Mouse (Mus musculus) G1E (cell line): ENCODE data around the gene Srrm4. TPM values are rescaled to one million over a fixed set of nuclear protein-coding genes. Genes with fewer than 3 reads are reported as not detected.

Source experiments
- ATAC-seq: 2 replicates; pipeline ENCODE4 v1.8.0; 2016; ENCODE audit warnings: mild to moderate bottlenecking; ENCODE audit not compliant: insufficient number of reproducible peaks, poor library complexity, low FRiP score, severe bottlenecking; ENCODE audit errors: extremely low read depth
- DNase-seq: peaks from one replicate; pipeline ENCODE4 v3.0.0; 2012; ENCODE audit warnings: low spot score
- H3K27me3 ChIP-seq: 2 replicates; pipeline ENCODE4 v1.6.1; 2012; ENCODE audit warnings: mild to moderate bottlenecking, low read length, inconsistent platforms; ENCODE audit not compliant: insufficient read depth
- H3K36me3 ChIP-seq: replicated peaks from 2 replicates; pipeline ENCODE3; 2012; ENCODE audit warnings: mild to moderate bottlenecking, inconsistent platforms
- H3K4me1 ChIP-seq: 2 replicates; pipeline ENCODE4 v1.6.1; 2012; ENCODE audit warnings: low read depth, low read length, inconsistent platforms, mixed read lengths; ENCODE audit not compliant: insufficient read depth
- H3K4me3 ChIP-seq: 2 replicates; pipeline ENCODE4 v1.5.1; 2012; ENCODE audit warnings: low read depth, mild to moderate bottlenecking, inconsistent platforms, low read length, moderate library complexity, mixed read lengths
- H3K9me3 ChIP-seq: replicated peaks from 2 replicates; pipeline ENCODE4 v1.6.1; 2012; ENCODE audit warnings: inconsistent platforms
- CTCF ChIP-seq: IDR thresholded peaks from 2 replicates; pipeline ENCODE4 v1.5.1; 2012; ENCODE audit warnings: low read depth, low read length, inconsistent platforms, mixed read lengths
- GATA1 ChIP-seq: IDR thresholded peaks from 2 replicates; pipeline ENCODE4 v1.6.1; 2012; ENCODE audit warnings: borderline replicate concordance, low read length, inconsistent platforms, mixed read lengths
- GATA2 ChIP-seq: IDR thresholded peaks from 2 replicates; pipeline ENCODE4 v1.6.1; 2012; ENCODE audit warnings: low read depth, low read length, inconsistent platforms, borderline replicate concordance
- POLR2AphosphoS5 ChIP-seq: IDR thresholded peaks from 2 replicates; pipeline ENCODE4 v1.6.1; 2012; ENCODE audit warnings: low read depth, low read length, inconsistent platforms; ENCODE audit not compliant: insufficient replicate concordance
- TAL1 ChIP-seq: conservative IDR thresholded peaks from 2 replicates; pipeline ENCODE4 v1.6.1; 2012; ENCODE audit warnings: low read depth, low read length, inconsistent platforms, mixed read lengths
- polyA plus RNA-seq: library from polyadenylated mRNA; stranded (reverse); fragments of >175 nt; gene quantifications from 2 replicates; pipeline ENCODE4 v1.2.3, GENCODE M21; 2012
- total RNA-seq, 2 experiments: library from RNA; stranded (forward) in 1 of 2; stranded (reverse) in 1 of 2; fragments of 200-1000 nt in 1 of 2; fragments of >200 nt in 1 of 2; fragmentation: Nextera tagmentation in 1 of 2; gene quantifications; 2 replicates each; pipeline ENCODE4 v1.2.3; 2014 to 2017

Srrm4 gene
- total and polyA plus RNA-seq, 3 experiments: 0.11 TPM; not detected in 2

- Histone ChIP-seq H3K9me3 (peaks cover 89% of the 10 kb centered on the region), H3K36me3 (no peaks in the 10 kb centered on the region), H3K4me1 (no peaks in the 10 kb centered on the region), H3K27me3 (no peaks in the 10 kb centered on the region), H3K4me3 (no peak overlapping the region)
- ATAC-seq (no peak; the same call in 1 of the 2 replicates), DNase-seq (no peak)
- TF ChIP-seq CTCF: no peak
- TF ChIP-seq GATA1: no peak
- TF ChIP-seq POLR2AphosphoS5: no peak
- no peak for TF ChIP-seq GATA2
- TF ChIP-seq TAL1: no peak
Measured at GRCm38 (mm10) chr5:116498880-116499640, 92.6 kb downstream of the Srrm4 start.

GRCm38 (mm10) chr5:116497866-116498265 lies 93.8 kb downstream of the Srrm4 start:
- Histone ChIP-seq H3K4me1 (no peaks in the 10 kb centered on the region), H3K4me3 (no peak overlapping the region), H3K9me3 (peaks cover 95% of the 10 kb centered on the region), H3K36me3 (no peaks in the 10 kb centered on the region), H3K27me3 (no peaks in the 10 kb centered on the region)
- no peak for ATAC-seq
- DNase-seq: no peak
- no peak for TF ChIP-seq GATA2
- TF ChIP-seq GATA1: no peak
- TF ChIP-seq POLR2AphosphoS5: no peak

GRCm38 (mm10) chr5:116497205-116497604 lies 94.4 kb downstream of the Srrm4 start:
- H3K4me1 ChIP-seq: no peaks in the 10 kb centered on the region
- DNase-seq: no peak
- no peak for ATAC-seq
- H3K9me3 ChIP-seq: peaks cover 96% of the 10 kb centered on the region
- no peak for TF ChIP-seq GATA1
- TF ChIP-seq POLR2AphosphoS5: no peak
- TF ChIP-seq TAL1: no peak
- no peak for TF ChIP-seq GATA2
- TF ChIP-seq CTCF: no peak
- H3K4me3 ChIP-seq: no peak overlapping the region
- H3K36me3 ChIP-seq: no peaks in the 10 kb centered on the region
- no peaks in the 10 kb centered on the region for H3K27me3 ChIP-seq

GRCm38 (mm10) chr5:116496717-116497116 lies 94.9 kb downstream of the Srrm4 start:
- DNase-seq: no peak
- ATAC-seq: no peak
- Histone ChIP-seq H3K9me3 (peaks cover 96% of the 10 kb centered on the region), H3K36me3 (no peaks in the 10 kb centered on the region), H3K27me3 (no peaks in the 10 kb centered on the region), H3K4me1 (no peaks in the 10 kb centered on the region), H3K4me3 (no peak overlapping the region)
- no peak for TF ChIP-seq CTCF
- no peak for TF ChIP-seq POLR2AphosphoS5
- TF ChIP-seq TAL1: no peak
- TF ChIP-seq GATA1: no peak
- TF ChIP-seq GATA2: no peak

GRCm38 (mm10) chr5:116495466-116495865 lies 96.2 kb downstream of the Srrm4 start:
- no peaks in the 10 kb centered on the region for H3K27me3 ChIP-seq
- DNase-seq (no peak), ATAC-seq (no peak)
- TF ChIP-seq CTCF (no peak), GATA2 (no peak), TAL1 (no peak), GATA1 (no peak), POLR2AphosphoS5 (no peak)
- no peaks in the 10 kb centered on the region for H3K4me1 ChIP-seq
- H3K9me3 ChIP-seq: peaks cover 98% of the 10 kb centered on the region
- no peak overlapping the region for H3K4me3 ChIP-seq
- H3K36me3 ChIP-seq: no peaks in the 10 kb centered on the region

- TF ChIP-seq CTCF (no peak), TAL1 (no peak), GATA2 (no peak), POLR2AphosphoS5 (no peak)
Measured at GRCm38 (mm10) chr5:116494377-116494776, 97.2 kb downstream of the Srrm4 start.

More at GRCm38 (mm10) chr5:116494377-116494776, 97.2 kb downstream of the Srrm4 start:
- Histone ChIP-seq H3K27me3 (no peaks in the 10 kb centered on the region), H3K4me1 (no peaks in the 10 kb centered on the region), H3K36me3 (no peaks in the 10 kb centered on the region), H3K9me3 (peaks cover 98% of the 10 kb centered on the region), H3K4me3 (no peak overlapping the region)
- ATAC-seq (no peak), DNase-seq (no peak)
